Mouse (Mus musculus): ENCODE results near the gene Cdc6.

DNA sequence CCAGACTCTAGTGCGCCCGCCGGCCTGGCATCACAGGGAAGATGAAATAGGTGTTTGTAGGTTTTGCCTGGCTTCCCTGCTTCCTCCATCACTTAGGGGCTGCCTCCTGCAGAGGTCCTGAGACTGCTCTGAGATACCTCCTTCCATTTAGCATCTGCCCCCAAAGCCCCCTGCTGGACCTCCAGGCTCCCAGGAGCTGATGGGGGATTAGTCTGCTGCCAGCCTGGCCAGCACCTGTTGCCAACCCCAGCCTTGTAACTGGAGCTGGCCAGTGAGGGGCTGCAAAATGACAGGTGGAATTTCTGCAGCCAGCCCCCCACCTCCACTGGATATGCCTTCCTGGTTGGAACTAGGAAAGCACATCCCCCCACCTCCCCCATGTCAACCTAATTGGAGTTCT, 33.2 kb downstream of the Cdc6 start:
- TF ChIP-seq CTCF (IDR thresholded peaks at IDR 0.05 in 2 of 3, conservative IDR thresholded peaks at IDR 0.05 in 1 of 3; ENCODE audit: control insufficient read depth in 1 of 3, insufficient read depth in 1 of 3, low read depth in 2 of 3, low read length in 3 of 3, poor library complexity in 1 of 3, severe bottlenecking in 1 of 3) (no peak), EP300 (IDR thresholded peaks at IDR 0.05; ENCODE audit: low read depth in 1 of 2, low read length in 2 of 2) (no peak), POLR2A (IDR thresholded peaks at IDR 0.05; ENCODE audit: control insufficient read depth in 1 of 2, insufficient read depth in 1 of 2, low read depth in 1 of 2, low read length in 2 of 2, poor library complexity in 1 of 2) (no peak), MAZ (IDR thresholded peaks at IDR 0.05; ENCODE audit: low read depth, low read length) (no peak), RCOR1 (IDR thresholded peaks at IDR 0.05; ENCODE audit: low read depth, low read length) (no peak), SIN3A (IDR thresholded peaks at IDR 0.05; ENCODE audit: low read length) (no peak), POLR2AphosphoS5 (IDR thresholded peaks at IDR 0.05; ENCODE audit: borderline replicate concordance, low read depth, low read length) (no peak), GATA1 (IDR thresholded peaks at IDR 0.05; ENCODE audit: low read depth, low read length) (no peak)

All from MEL (cell line).